Mouse (Mus musculus): ENCODE results near the gene Desi1.

DNA sequence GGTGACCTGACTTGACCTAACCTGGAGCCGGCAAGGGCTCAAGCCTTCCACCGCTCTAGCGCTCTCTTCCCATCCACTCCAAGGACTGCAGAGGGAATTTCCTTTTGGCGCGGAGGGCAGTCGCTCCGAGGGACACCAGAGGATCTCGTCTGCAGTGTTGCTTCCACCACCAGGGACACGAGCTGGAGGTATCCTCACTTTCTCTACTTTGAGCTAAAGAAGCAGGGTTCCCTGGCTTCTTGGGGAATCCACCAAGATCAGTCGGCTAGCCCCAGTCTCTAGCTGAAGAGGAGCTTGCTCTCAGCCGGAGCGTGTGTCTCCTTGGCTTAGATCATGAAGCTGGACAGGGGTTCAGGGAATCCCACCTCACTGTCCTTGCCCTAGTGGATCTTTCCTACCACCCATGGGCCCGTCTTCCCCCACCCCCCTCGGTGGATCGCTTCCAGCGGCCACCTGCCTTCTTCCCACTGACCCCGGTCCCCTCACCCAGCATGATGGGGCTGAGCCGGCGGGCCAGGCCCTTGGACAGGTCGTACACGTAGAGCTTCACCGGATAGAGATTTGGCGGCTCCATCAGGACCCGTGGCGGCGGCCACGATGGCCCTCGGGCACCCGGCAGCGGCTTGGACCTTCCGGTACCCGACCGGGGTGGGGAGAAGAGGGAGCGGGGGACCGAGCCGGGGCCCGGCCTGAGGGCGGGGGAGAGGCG is 18.1 kb downstream of the Desi1 start:
- TF ChIP-seq CTCF (IDR thresholded peaks at IDR 0.05; ENCODE audit: control insufficient read depth, insufficient read depth, low read length) (no peak), POLR2A (IDR thresholded peaks at IDR 0.05; ENCODE audit: borderline replicate concordance, control insufficient read depth, low read depth, low read length) (no peak)

All from bone marrow, adult 2 months (tissue).